ENCODE assay signal across 11 mouse cellular contexts in the genomic region with DNA sequence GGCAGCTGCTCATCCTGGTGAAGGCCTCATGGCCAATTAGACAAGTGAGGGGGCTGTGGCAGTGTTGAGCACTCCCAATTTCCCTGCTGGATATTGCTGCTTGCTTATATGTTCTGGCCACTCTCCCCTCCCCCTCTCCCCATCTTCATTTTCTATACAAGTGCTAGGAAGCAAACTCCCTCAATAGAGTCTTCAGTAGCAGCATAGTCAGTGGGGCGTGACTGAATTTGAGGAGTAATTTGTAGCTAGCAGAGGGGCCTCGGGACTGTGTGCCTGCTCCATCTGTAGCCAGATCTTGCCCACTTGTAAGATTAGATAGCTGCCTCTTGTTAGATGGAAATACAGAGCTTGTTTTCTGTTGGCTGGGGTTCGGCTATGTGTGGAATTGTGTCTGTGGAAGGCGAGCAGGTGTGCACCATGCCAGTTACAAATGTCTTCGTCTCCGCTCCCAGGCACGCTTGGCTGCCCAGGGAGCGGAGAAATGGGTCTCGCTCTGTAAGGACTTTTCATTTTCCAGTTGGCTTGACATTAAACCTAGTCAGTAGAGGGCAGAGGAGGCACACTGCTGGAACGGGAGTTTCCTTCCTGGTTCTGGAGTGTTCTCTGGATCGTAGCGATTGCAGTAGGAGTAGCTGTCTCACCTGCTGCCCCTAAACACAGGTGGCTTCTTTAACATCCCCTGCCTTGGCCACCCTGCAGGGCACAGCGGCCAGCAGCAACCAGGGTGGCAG.
DNase-seq lines count a peak whose midpoint lies in the region; ATAC-seq and TF ChIP-seq lines count a peak whose summit lies in the region.
"Had no signal": no experiment of that assay in that cellular context is flagged by ENCODE, and none has a peak within 500 bp of the region (broad histone marks: within the 10 kb centered on the region; RNA-seq: fewer than 3 reads in every experiment).

No protein-coding gene starts in this region.

- no peak overlapping the region for H3K4me2 ChIP-seq in forebrain, postnatal 0 days (ENCODE audit: low read depth)
- H3K4me2 ChIP-seq: limb, embryonic 12.5 days had no signal

- H3K9me3 ChIP-seq in forebrain, postnatal 0 days (ENCODE audit: low read length): no peaks in the 10 kb centered on the region
- H3K9me3 ChIP-seq: limb, embryonic 12.5 days had no signal

- TF ChIP-seq CTCF in forebrain, postnatal 0 days (IDR thresholded peaks at IDR 0.05; ENCODE audit: low read depth): peak; percentile 74
- TF ChIP-seq CTCF in thymus, adult 2 months (IDR thresholded peaks at IDR 0.05; ENCODE audit: borderline replicate concordance, control insufficient read depth, extremely low read depth, insufficient read depth, low read length, poor library complexity): no peak

- no peak for TF ChIP-seq POLR2A in thymus, adult 2 months (IDR thresholded peaks at IDR 0.05; ENCODE audit: control insufficient read depth, extremely low read depth, insufficient read depth, low read length, poor library complexity)

- no peak overlapping the region for H3K4me3 ChIP-seq in forebrain, postnatal 0 days (ENCODE audit: low read depth, low read length)
- H3K4me3 ChIP-seq in thymus, adult 2 months (ENCODE audit: control insufficient read depth, insufficient read depth, low read length): no peak overlapping the region
- H3K4me3 ChIP-seq: limb, embryonic 12.5 days had no signal

- H3K4me1 ChIP-seq in forebrain, postnatal 0 days (ENCODE audit: insufficient read depth): peaks cover 3% of the 10 kb centered on the region; the same call in 1 of the 2 replicates
- H3K4me1 ChIP-seq in thymus, adult 2 months (replicated peaks; ENCODE audit: control insufficient read depth, insufficient read depth, low read length): no peaks in the 10 kb centered on the region

- H3K27me3 ChIP-seq in forebrain, postnatal 0 days (ENCODE audit: insufficient read depth, low read length): no peaks in the 10 kb centered on the region
- no peaks in the 10 kb centered on the region for H3K27me3 ChIP-seq in thymus, adult 2 months (ENCODE audit: control insufficient read depth, insufficient read depth, low read length)

- no peak overlapping the region for H3K9ac ChIP-seq in forebrain, postnatal 0 days
- H3K9ac ChIP-seq: limb, embryonic 12.5 days had no signal

- no peak for ATAC-seq in forebrain, postnatal 0 days
- ATAC-seq: intestine, embryonic 16.5 days had no signal

- no peaks in the 10 kb centered on the region for H3K36me3 ChIP-seq in forebrain, postnatal 0 days (ENCODE audit: insufficient read depth)
- H3K36me3 ChIP-seq in thymus, adult 2 months (ENCODE audit: control insufficient read depth, insufficient read depth, low read length): no peaks in the 10 kb centered on the region
- H3K36me3 ChIP-seq: limb, embryonic 12.5 days had no signal

- peak; percentile 24 to 39 for DNase-seq in layer of hippocampus, postnatal 14 days (ENCODE audit: low spot score in 2 of 2)
- DNase-seq in layer of hippocampus, adult 9-10 months (ENCODE audit: low spot score): no peak
- peak; percentile 56 for DNase-seq in cerebellum, adult 11 months
- DNase-seq in cerebellum, adult 8-10 months: peak; percentile 60
- peak; percentile 70 for DNase-seq in forebrain, postnatal 0 days
- no peak for DNase-seq in thymus, adult 2 months
- DNase-seq in lung, adult 18-20 months: no peak
- DNase-seq: thymus, postnatal 4 days had no signal

- H3K27ac ChIP-seq in forebrain, postnatal 0 days (ENCODE audit: low read depth, low read length): no peak overlapping the region
- H3K27ac ChIP-seq in thymus, adult 2 months (ENCODE audit: control insufficient read depth, insufficient read depth, low read length): no peak overlapping the region
- H3K27ac ChIP-seq: limb, embryonic 12.5 days; macrophage had no signal

- 19% methylated on average over 13 of the region's 13 CpGs for WGBS in forebrain, postnatal 0 days
- 87% methylated on average over 13 of the region's 13 CpGs for WGBS in thymus, adult 2 months

Comparison
In these comparisons a context has a peak if more than half of its experiments do, and no peak if none do; other contexts are left out.
1. DNase-seq: peak in layer of hippocampus, postnatal 14 days (2 of 2), cerebellum, adult 11 months (single experiment), cerebellum, adult 8-10 months (single experiment) and forebrain, postnatal 0 days (single experiment); none in layer of hippocampus, adult 9-10 months (single experiment), thymus, adult 2 months (single experiment) and lung, adult 18-20 months (0 of 2).